Mouse (Mus musculus): ENCODE measurements around the gene Grm8.
A peak's percentile ranks its signal among the peaks of the same experiment; 100 is the strongest.

The Grm8 gene

DNA sequence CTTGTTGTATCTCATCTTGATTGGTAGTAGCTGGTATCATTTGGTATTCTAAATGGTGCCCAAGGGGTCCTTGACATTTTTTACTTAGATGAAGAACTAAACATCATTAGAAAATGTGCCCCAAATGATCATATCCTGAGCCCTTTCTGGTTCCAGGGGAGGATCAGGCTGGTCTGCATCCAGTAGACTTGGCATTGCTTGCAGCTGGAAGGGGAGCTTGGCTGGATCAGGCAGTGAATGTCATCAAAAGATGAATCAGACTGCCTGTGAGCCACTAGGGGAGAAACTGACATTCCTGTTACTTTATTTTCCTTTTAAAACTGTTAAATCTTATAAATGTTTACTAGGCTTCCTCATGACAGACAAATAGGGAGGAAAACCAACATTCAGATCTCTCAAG lies 894.6 kb downstream of the Grm8 start:
- peak in 1 of 2 experiments; percentile 1 for DNase-seq (ENCODE audit: low spot score in 2 of 2)

DNA sequence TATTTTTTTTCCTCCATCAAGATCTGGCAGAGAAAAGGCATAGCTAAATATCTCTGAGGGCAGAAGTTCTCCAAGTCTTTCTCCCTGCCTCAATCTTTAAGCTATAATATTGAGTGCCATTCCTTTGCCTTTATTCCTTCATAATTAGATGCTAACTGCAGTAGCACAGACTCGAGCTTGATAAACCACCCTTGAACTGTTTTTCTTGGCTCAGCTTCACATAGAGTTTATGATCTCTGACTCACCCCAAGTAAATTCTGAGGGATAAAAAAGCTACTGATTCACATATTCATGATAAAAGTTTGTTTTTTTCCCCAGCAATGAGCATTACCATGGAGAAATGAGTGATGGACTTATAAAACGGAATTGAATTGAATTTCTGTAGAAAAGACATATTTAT lies 895.0 kb downstream of the Grm8 start:
- DNase-seq (ENCODE audit: low spot score in 2 of 2) = no peak

Data from right cerebral cortex, adult 2 months (tissue).